Mouse (Mus musculus) MEL (cell line): Measurements from ENCODE around the gene Smc1b. TPM values are rescaled to one million over a fixed set of nuclear protein-coding genes. Genes with fewer than 3 reads are reported as not detected.

Source experiments
- DNase-seq: peaks from one replicate; pipeline ENCODE4 v3.0.0; 2011; ENCODE audit warnings: low read depth, low spot score
- H3K27ac ChIP-seq: 2 replicates; pipeline ENCODE4 v1.5.1; 2012; ENCODE audit warnings: low read depth, mild to moderate bottlenecking, control low read depth, low read length, moderate library complexity; ENCODE audit not compliant: control insufficient read depth
- H3K27me3 ChIP-seq, 2 experiments: fragments of 150-350 bp in 1 of 2; sonication (generic) in 1 of 2; 2 replicates each; pipeline ENCODE4 v1.6.1; 2012; ENCODE audit warnings: low read length in 2 of 2, mild to moderate bottlenecking in 2 of 2, improper control_type of control experiment in 1 of 2, moderate library complexity in 1 of 2; ENCODE audit not compliant: insufficient read depth in 2 of 2, control insufficient read depth in 1 of 2
- H3K36me3 ChIP-seq, 2 experiments: 2 replicates each; pipeline ENCODE4 v1.6.1; 2012 to 2014; ENCODE audit warnings: low read length in 2 of 2, improper control_type of control experiment in 1 of 2, inconsistent platforms in 1 of 2, mild to moderate bottlenecking in 1 of 2; ENCODE audit not compliant: insufficient read depth in 2 of 2, control insufficient read depth in 1 of 2
- H3K4me1 ChIP-seq, 2 experiments: fragments of 150-350 bp in 1 of 2; sonication (generic) in 1 of 2; 2 replicates each; pipeline ENCODE4 v1.6.1; 2012; ENCODE audit warnings: low read length in 2 of 2, improper control_type of control experiment in 1 of 2, mild to moderate bottlenecking in 1 of 2; ENCODE audit not compliant: insufficient read depth in 2 of 2, control insufficient read depth in 1 of 2
- H3K4me3 ChIP-seq, 2 experiments: fragments of 150-350 bp in 1 of 2; sonication (generic) in 1 of 2; 2 replicates each; pipeline ENCODE4 v1.5.1; 2012; ENCODE audit warnings: low read depth in 2 of 2, low read length in 2 of 2, mild to moderate bottlenecking in 2 of 2, moderate library complexity in 2 of 2, control low read depth in 1 of 2, improper control_type of control experiment in 1 of 2; ENCODE audit not compliant: control insufficient read depth in 1 of 2, insufficient read depth in 1 of 2
- H3K79me2 ChIP-seq: 2 replicates; pipeline ENCODE4 v1.6.1; 2012; ENCODE audit warnings: mild to moderate bottlenecking, low read length, moderate library complexity; ENCODE audit not compliant: control insufficient read depth, poor library complexity, insufficient read depth
- H3K9ac ChIP-seq: 2 replicates; pipeline ENCODE4 v1.6.1; 2012; ENCODE audit warnings: low read depth, mild to moderate bottlenecking, control low read depth, low read length, moderate library complexity; ENCODE audit not compliant: control insufficient read depth, poor library complexity, severe bottlenecking
- H3K9me3 ChIP-seq: fragments of 150-350 bp; sonication (generic); replicated peaks from 2 replicates; pipeline ENCODE4 v1.6.1; 2012; ENCODE audit warnings: mild to moderate bottlenecking, low read length, improper control_type of control experiment, moderate library complexity; ENCODE audit not compliant: insufficient read depth
- BHLHE40 ChIP-seq: IDR thresholded peaks from 2 replicates; pipeline ENCODE4 v1.6.1; 2012; ENCODE audit warnings: low read depth, mild to moderate bottlenecking, inconsistent platforms, low read length, improper control_type of control experiment, borderline replicate concordance
- ETS1 ChIP-seq: IDR thresholded peaks from 2 replicates; pipeline ENCODE4 v1.6.1; 2012; ENCODE audit warnings: low read depth, mild to moderate bottlenecking, inconsistent platforms, low read length, improper control_type of control experiment, moderate library complexity
- GABPA ChIP-seq: IDR thresholded peaks from 2 replicates; pipeline ENCODE4 v1.6.1; 2012; ENCODE audit warnings: low read depth, mild to moderate bottlenecking, inconsistent platforms, low read length, improper control_type of control experiment, moderate library complexity
- GATA1 ChIP-seq: IDR thresholded peaks from 2 replicates; pipeline ENCODE4 v1.6.1; 2011; ENCODE audit warnings: low read depth, low read length, improper control_type of control experiment
- HCFC1 ChIP-seq: IDR thresholded peaks from 2 replicates; pipeline ENCODE4 v1.6.1; 2012; ENCODE audit warnings: low read depth, mild to moderate bottlenecking, inconsistent platforms, low read length, improper control_type of control experiment, moderate library complexity
- MAX ChIP-seq: IDR thresholded peaks from 2 replicates; pipeline ENCODE4 v1.6.1; 2011; ENCODE audit warnings: low read length, improper control_type of control experiment
- MEF2A ChIP-seq: IDR thresholded peaks from 2 replicates; pipeline ENCODE4 v1.6.1; 2014; ENCODE audit warnings: low read depth, mild to moderate bottlenecking, inconsistent platforms, low read length, improper control_type of control experiment; ENCODE audit not compliant: poor library complexity, insufficient replicate concordance, severe bottlenecking; ENCODE audit errors: extremely low read depth
- MYC ChIP-seq: IDR thresholded peaks from 2 replicates; pipeline ENCODE4 v1.6.1; 2011; ENCODE audit warnings: low read depth, mild to moderate bottlenecking, low read length, improper control_type of control experiment, moderate library complexity
- NELFE ChIP-seq: IDR thresholded peaks from 2 replicates; pipeline ENCODE4 v1.6.1; 2011; ENCODE audit warnings: low read depth, low read length, improper control_type of control experiment
- POLR2AphosphoS2 ChIP-seq: IDR thresholded peaks from 2 replicates; pipeline ENCODE4 v1.6.1; 2011; ENCODE audit warnings: low read length, improper control_type of control experiment
- RCOR1 ChIP-seq: IDR thresholded peaks from 2 replicates; pipeline ENCODE4 v1.6.1; 2012; ENCODE audit warnings: low read depth, mild to moderate bottlenecking, inconsistent platforms, low read length, improper control_type of control experiment
- SMC3 ChIP-seq: IDR thresholded peaks from 2 replicates; pipeline ENCODE4 v1.6.1; 2011; ENCODE audit warnings: low read depth, low read length, improper control_type of control experiment
- polyA plus RNA-seq, 2 experiments: library from polyadenylated mRNA; stranded (reverse) in 1 of 2; unstranded in 1 of 2; fragments of >175 nt in 1 of 2; fragments of >200 nt in 1 of 2; gene quantifications; 2 replicates each; pipeline versions ENCODE4 v1.2.1 to v1.2.4; 2012; ENCODE audit warnings: low replicate concordance in 2 of 2, low read depth in 1 of 2; ENCODE audit not compliant: insufficient read length in 2 of 2, insufficient read depth in 1 of 2, missing spikeins in 1 of 2
- total RNA-seq: library from RNA; depleted of rRNA; stranded (reverse); fragments of 300-350 nt; gene quantifications from 2 replicates; pipeline ENCODE4 v1.2.3, GENCODE M21; 2012

Gene Smc1b
- total and polyA plus RNA-seq, 3 experiments: not detected

GRCm38 (mm10) chr15:85156198-85156597 is 24.4 kb upstream of the Smc1b start:
- no peaks in the 10 kb centered on the region for H3K9me3 ChIP-seq
- no peak overlapping the region for H3K27ac ChIP-seq
- no peaks in the 10 kb centered on the region for H3K4me1 ChIP-seq
- no peak for TF ChIP-seq MEF2A
- no peak for TF ChIP-seq RCOR1
- no peak for TF ChIP-seq GABPA
- TF ChIP-seq BHLHE40: no peak
- TF ChIP-seq SMC3: no peak
- no peak for TF ChIP-seq MYC
- TF ChIP-seq, all 39 proteins: peak for 0
- Histone ChIP-seq H3K4me3 (no peak overlapping the region), H3K27me3 (no peaks in the 10 kb centered on the region), H3K36me3 (no peaks in the 10 kb centered on the region), H3K9ac (no peak overlapping the region), H3K79me2 (no peaks in the 10 kb centered on the region)
- no peak for DNase-seq

DNA sequence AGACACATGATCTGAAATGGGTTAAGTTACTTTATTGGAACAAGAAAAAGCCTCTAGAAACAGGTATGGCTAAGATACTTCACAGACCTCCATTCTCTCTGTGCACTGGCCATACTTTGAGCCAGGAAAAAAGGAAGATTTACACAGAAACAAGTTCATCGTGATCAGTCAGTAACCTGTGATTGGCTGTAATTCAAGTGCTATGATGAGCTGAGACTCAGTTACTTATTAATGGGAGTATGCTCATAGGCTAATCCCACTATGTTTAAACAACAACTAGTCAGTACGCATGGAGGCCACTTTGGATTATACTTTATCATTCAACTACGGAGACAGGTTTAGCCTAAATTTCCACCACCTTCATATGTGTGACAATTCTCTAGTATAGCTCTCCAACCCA is 22.3 kb upstream of the Smc1b start:
- H3K27ac ChIP-seq: no peak overlapping the region
- DNase-seq: no peak

DNA sequence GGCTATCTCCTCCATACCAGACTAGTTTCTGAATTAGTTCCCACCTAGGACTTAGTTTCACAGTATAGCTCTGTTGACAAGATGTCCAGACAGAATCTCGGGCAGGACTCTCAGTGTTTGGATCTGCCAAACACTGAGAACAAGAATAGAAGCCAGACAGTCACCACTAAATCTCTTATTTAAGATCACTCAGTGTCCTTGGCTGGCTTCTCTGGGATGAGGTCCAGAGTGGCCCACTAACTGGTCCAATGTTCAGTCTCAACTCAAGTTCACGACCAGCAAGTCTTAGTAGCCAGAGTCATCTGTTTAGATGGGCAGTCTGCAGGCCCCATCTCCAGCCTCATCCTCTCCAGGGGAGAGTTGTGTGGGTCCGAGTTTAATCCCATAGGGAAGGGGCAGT is 20.8 kb upstream of the Smc1b start:
- Histone ChIP-seq H3K9me3 (no peaks in the 10 kb centered on the region), H3K27ac (no peak overlapping the region), H3K27me3 (no peaks in the 10 kb centered on the region), H3K4me1 (no peaks in the 10 kb centered on the region), H3K4me3 (no peak overlapping the region), H3K36me3 (no peaks in the 10 kb centered on the region), H3K79me2 (no peaks in the 10 kb centered on the region), H3K9ac (no peak overlapping the region)
- TF ChIP-seq MAX (no peak), ETS1 (no peak), HCFC1 (no peak), MEF2A (no peak), POLR2AphosphoS2 (no peak), GATA1 (no peak), MYC (no peak)
- DNase-seq: no peak

More for the DNA sequence above, 22.3 kb upstream of the Smc1b start:
- H3K27me3 ChIP-seq: no peaks in the 10 kb centered on the region
- no peaks in the 10 kb centered on the region for H3K36me3 ChIP-seq
- no peaks in the 10 kb centered on the region for H3K9me3 ChIP-seq
- no peak for TF ChIP-seq NELFE
- TF ChIP-seq, all 39 proteins: peak for 0
- Histone ChIP-seq H3K79me2 (no peaks in the 10 kb centered on the region), H3K4me3 (no peak overlapping the region), H3K4me1 (no peaks in the 10 kb centered on the region), H3K9ac (no peak overlapping the region)
